Mouse (Mus musculus) C2C12 (cell line): ENCODE measurements around the gene Ehmt2. TPM values are rescaled to one million over a fixed set of nuclear protein-coding genes. Genes with fewer than 3 reads are reported as not detected.
A peak's percentile ranks its signal among the peaks of the same experiment; 100 is the strongest.

Source experiments
- H3K27me3 ChIP-seq: one replicate; pipeline ENCODE4 v1.6.1; 2011; ENCODE audit not compliant: control insufficient read depth, insufficient read depth, insufficient read length
- H3K36me3 ChIP-seq: one replicate; pipeline ENCODE4 v1.6.1; 2011; ENCODE audit not compliant: control insufficient read depth, insufficient read depth
- H3K4me3 ChIP-seq: one replicate; pipeline ENCODE4 v1.5.1; 2011; ENCODE audit warnings: mild to moderate bottlenecking, control low read depth; ENCODE audit not compliant: poor library complexity, insufficient read depth, severe bottlenecking
- H3K79me2 ChIP-seq: one replicate; pipeline ENCODE4 v1.6.1; 2011; ENCODE audit not compliant: control insufficient read depth, insufficient read depth
- H3K79me3 ChIP-seq: one replicate; pipeline ENCODE4 v1.6.1; 2011; ENCODE audit warnings: low read depth, control low read depth
- H3ac ChIP-seq: one replicate; pipeline ENCODE3; 2011; ENCODE audit warnings: low read depth; ENCODE audit not compliant: control insufficient read depth, insufficient read length
- CEBPB ChIP-seq: IDR thresholded peaks from one replicate; pipeline ENCODE4 v1.6.1; 2011; ENCODE audit warnings: low read depth, mild to moderate bottlenecking, control low read depth, moderate library complexity
- CTCF ChIP-seq: IDR thresholded peaks from one replicate; pipeline ENCODE4 v1.5.1; 2011; ENCODE audit not compliant: control insufficient read depth, insufficient read depth, insufficient read length
- FOSL1 ChIP-seq: IDR thresholded peaks from one replicate; pipeline ENCODE4 v1.8.0; 2011; ENCODE audit warnings: mild to moderate bottlenecking, low read length; ENCODE audit not compliant: poor library complexity, insufficient read depth, severe bottlenecking
- MAX ChIP-seq: IDR thresholded peaks from one replicate; pipeline ENCODE4 v1.6.1; 2011; ENCODE audit warnings: mild to moderate bottlenecking, control low read depth
- MYOD1 ChIP-seq: IDR thresholded peaks from one replicate; pipeline ENCODE4 v1.6.1; 2011; ENCODE audit warnings: low read depth; ENCODE audit not compliant: control insufficient read depth, insufficient read length
- MYOG ChIP-seq: IDR thresholded peaks from one replicate; pipeline ENCODE4 v1.6.1; 2011; ENCODE audit not compliant: control insufficient read depth, insufficient read length; ENCODE audit errors: extremely low read depth
- USF1 ChIP-seq: IDR thresholded peaks from one replicate; pipeline ENCODE4 v1.6.1; 2011; ENCODE audit warnings: low read depth, mild to moderate bottlenecking, control low read depth, moderate library complexity
- polyA plus RNA-seq: library from polyadenylated mRNA; unstranded; fragments of >200 nt; fragmentation: generic; extraction: Trizol; gene quantifications from one replicate; pipeline ENCODE4 v1.2.1, GENCODE M21; 2012; ENCODE audit warnings: missing spikeins

The Ehmt2 gene
- polyA plus RNA-seq, 1 experiment = 106 TPM

- peaks cover 3% of the 10 kb centered on the region for H3K27me3 ChIP-seq
- H3K79me3 ChIP-seq = peaks cover 8% of the 10 kb centered on the region
- peaks cover 51% of the 10 kb centered on the region for H3K36me3 ChIP-seq
- peaks cover 17% of the 10 kb centered on the region for H3K79me2 ChIP-seq
- H3ac ChIP-seq = no peak overlapping the region
- H3K4me3 ChIP-seq = no peak overlapping the region
- TF ChIP-seq CTCF = peak; percentile 56
- no peak for TF ChIP-seq MYOG
These were observed 42.4 kb upstream of the Ehmt2 start for GRCm38 (mm10) chr17:34855825-34856224.

DNA sequence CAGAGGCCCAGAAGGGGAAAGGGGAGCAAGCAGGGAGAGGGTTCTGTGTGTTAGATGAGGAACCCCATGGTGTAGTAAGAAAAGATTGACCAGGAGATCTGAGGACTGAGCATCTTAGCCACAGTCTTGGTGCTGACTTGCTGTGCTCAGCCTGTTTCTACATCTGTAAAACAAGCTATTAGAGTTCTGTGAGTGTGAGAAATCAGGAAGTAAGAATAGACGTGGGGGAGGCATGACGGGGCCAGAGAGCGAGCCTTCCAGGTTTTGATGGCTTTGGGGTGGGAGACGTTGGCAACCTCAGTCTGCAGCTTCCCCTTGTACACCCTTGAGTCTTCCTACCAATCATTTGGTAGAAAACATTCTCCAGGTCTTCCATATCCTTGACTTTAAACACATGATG is 39.6 kb upstream of the Ehmt2 start:
- Histone ChIP-seq H3K79me3 (no peaks in the 10 kb centered on the region), H3K27me3 (peaks cover 15% of the 10 kb centered on the region), H3ac (no peak overlapping the region), H3K36me3 (peaks cover 32% of the 10 kb centered on the region), H3K79me2 (no peaks in the 10 kb centered on the region), H3K4me3 (no peak overlapping the region)
- no peak for TF ChIP-seq USF1
- TF ChIP-seq CEBPB = no peak
- TF ChIP-seq MYOG = no peak
- no peak for TF ChIP-seq MAX
- no peak for TF ChIP-seq MYOD1
- TF ChIP-seq FOSL1 = no peak
- TF ChIP-seq CTCF = no peak

- TF ChIP-seq USF1 (no peak), MYOD1 (no peak), MYOG (no peak), CEBPB (no peak), CTCF (no peak), FOSL1 (no peak), MAX (no peak)
- peaks cover 25% of the 10 kb centered on the region for H3K27me3 ChIP-seq
- no peak overlapping the region for H3K4me3 ChIP-seq
- no peak overlapping the region for H3ac ChIP-seq
- H3K79me2 ChIP-seq = no peaks in the 10 kb centered on the region
- H3K79me3 ChIP-seq = no peaks in the 10 kb centered on the region
- H3K36me3 ChIP-seq = peaks cover 14% of the 10 kb centered on the region
These were observed 37.8 kb upstream of the Ehmt2 start for GRCm38 (mm10) chr17:34860514-34860913.

GRCm38 (mm10) chr17:34861704-34862415 is 36.4 kb upstream of the Ehmt2 start:
- H3K79me3 ChIP-seq = no peaks in the 10 kb centered on the region
- peaks cover 25% of the 10 kb centered on the region for H3K27me3 ChIP-seq
- no peaks in the 10 kb centered on the region for H3K79me2 ChIP-seq
- no peak for TF ChIP-seq USF1
- TF ChIP-seq CTCF = no peak
- no peak for TF ChIP-seq MYOD1
- TF ChIP-seq FOSL1 = no peak
- no peak for TF ChIP-seq CEBPB
- TF ChIP-seq MAX = no peak
- TF ChIP-seq MYOG = no peak
- peaks cover 5% of the 10 kb centered on the region for H3K36me3 ChIP-seq
- H3K4me3 ChIP-seq = no peak overlapping the region
- H3ac ChIP-seq = no peak overlapping the region

DNA sequence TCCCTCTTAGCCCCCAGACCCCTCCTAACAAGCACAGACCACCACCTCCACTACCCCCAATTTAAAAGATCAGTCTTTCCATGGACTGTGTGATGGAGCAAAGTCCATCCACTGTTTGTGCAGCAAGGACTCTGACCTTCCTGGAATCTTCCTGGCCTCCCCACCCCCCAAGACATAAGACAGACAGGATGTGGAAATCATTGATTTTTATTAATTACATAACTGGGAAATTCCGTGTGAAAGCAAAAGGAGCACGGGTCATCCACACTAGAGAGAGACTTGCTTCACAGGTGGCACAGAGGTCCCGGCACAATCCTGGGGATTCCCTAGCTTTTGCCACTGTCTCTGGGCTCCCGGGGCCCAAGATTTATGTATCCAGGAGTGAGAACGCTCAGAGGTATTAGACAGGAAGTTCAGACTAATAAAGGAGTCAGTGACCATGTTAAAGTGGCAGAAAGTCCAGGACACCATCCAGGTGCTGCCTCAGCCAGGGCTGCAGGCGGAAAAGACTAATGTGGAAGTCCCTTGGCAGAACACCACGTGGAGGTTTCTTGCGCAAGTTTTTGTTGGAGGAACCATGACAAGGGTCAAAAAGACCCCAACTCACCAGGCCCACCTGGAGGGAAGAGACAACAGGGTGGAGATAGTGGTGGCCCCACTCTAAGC is 35.7 kb upstream of the Ehmt2 start, which contains the start of gene Cfb:
Gene Cfb (minus strand): TSS at position 103 of the 666 bp plus-strand sequence.
- H3K4me3 ChIP-seq = no peak within 1 kb of the TSS
- H3K79me3 ChIP-seq = no peaks in the 10 kb centered on the region
- no peak within 1 kb of the TSS for H3ac ChIP-seq
- H3K36me3 ChIP-seq = no peaks in the 10 kb centered on the region
- peaks cover 25% of the 10 kb centered on the region for H3K27me3 ChIP-seq
- TF ChIP-seq MYOG (no peak), CTCF (no peak), MAX (no peak), USF1 (no peak), MYOD1 (no peak), CEBPB (no peak), FOSL1 (no peak)
- no peaks in the 10 kb centered on the region for H3K79me2 ChIP-seq

- no peaks in the 10 kb centered on the region for H3K36me3 ChIP-seq
- no peak overlapping the region for H3ac ChIP-seq
- TF ChIP-seq FOSL1 = no peak
- TF ChIP-seq CTCF = no peak
- no peak for TF ChIP-seq MAX
- TF ChIP-seq CEBPB = no peak
- TF ChIP-seq USF1 = no peak
- TF ChIP-seq MYOD1 = no peak
- TF ChIP-seq MYOG = no peak
- no peaks in the 10 kb centered on the region for H3K79me2 ChIP-seq
- peaks cover 21% of the 10 kb centered on the region for H3K27me3 ChIP-seq
- no peak overlapping the region for H3K4me3 ChIP-seq
- H3K79me3 ChIP-seq = no peaks in the 10 kb centered on the region
These were observed 32.3 kb upstream of the Ehmt2 start for GRCm38 (mm10) chr17:34865981-34866380.
